Mouse (Mus musculus): Measurements from ENCODE around the gene Slc17a8.
"Not testable (repeated sequence)": the region's sequence is repeated elsewhere in the genome, so short reads cannot be mapped to it uniquely, and the experiment has no call there.

Gene Slc17a8

GRCm38 (mm10) chr10:89621129-89621528 is at the start of gene Slc17a8:
Gene Slc17a8 (minus strand): TSS chr10:89621253.
- no peak for DNase-seq (ENCODE audit: low spot score)

GRCm38 (mm10) chr10:89670371-89670770 is 49.3 kb upstream of the Slc17a8 start:
- DNase-seq (ENCODE audit: low spot score): not testable (repeated sequence)

- no peak for DNase-seq (ENCODE audit: low spot score)
These were observed 46.5 kb upstream of the Slc17a8 start for GRCm38 (mm10) chr10:89667571-89667970.

- no peak for DNase-seq (ENCODE audit: low spot score)
These were observed 44.6 kb upstream of the Slc17a8 start for GRCm38 (mm10) chr10:89665679-89666078.

- no peak for DNase-seq (ENCODE audit: low spot score)
These were observed 44.1 kb upstream of the Slc17a8 start for GRCm38 (mm10) chr10:89664977-89665645.

- no peak for DNase-seq (ENCODE audit: low spot score)
These were observed 35.3 kb upstream of the Slc17a8 start for GRCm38 (mm10) chr10:89656366-89656765.

GRCm38 (mm10) chr10:89652912-89653311 is 31.9 kb upstream of the Slc17a8 start:
- DNase-seq (ENCODE audit: low spot score): no peak

GRCm38 (mm10) chr10:89651691-89652090 is 30.6 kb upstream of the Slc17a8 start:
- no peak for DNase-seq (ENCODE audit: low spot score)

GRCm38 (mm10) chr10:89646918-89647317 is 25.9 kb upstream of the Slc17a8 start:
- DNase-seq (ENCODE audit: low spot score): no peak

GRCm38 (mm10) chr10:89637001-89637400 is 15.9 kb upstream of the Slc17a8 start:
- DNase-seq (ENCODE audit: low spot score): no peak

GRCm38 (mm10) chr10:89635018-89635417 is 14.0 kb upstream of the Slc17a8 start:
- peak; percentile 34 for DNase-seq (ENCODE audit: low spot score)

- DNase-seq (ENCODE audit: low spot score): no peak
These were observed 12.8 kb upstream of the Slc17a8 start for GRCm38 (mm10) chr10:89633736-89634426.

GRCm38 (mm10) chr10:89633121-89633520 is 12.1 kb upstream of the Slc17a8 start:
- no peak for DNase-seq (ENCODE audit: low spot score)

- no peak for DNase-seq (ENCODE audit: low spot score)
These were observed 10.8 kb upstream of the Slc17a8 start for GRCm38 (mm10) chr10:89631831-89632230.

- DNase-seq (ENCODE audit: low spot score): no peak
These were observed 9.5 kb upstream of the Slc17a8 start for GRCm38 (mm10) chr10:89630564-89630963.

- DNase-seq (ENCODE audit: low spot score): peak; percentile 76
These were observed 9.0 kb upstream of the Slc17a8 start for GRCm38 (mm10) chr10:89630052-89630451.

- no peak for DNase-seq (ENCODE audit: low spot score)
These were observed 5.7 kb upstream of the Slc17a8 start for GRCm38 (mm10) chr10:89626714-89627113.

- DNase-seq (ENCODE audit: low spot score): no peak
These were observed 3.1 kb upstream of the Slc17a8 start for GRCm38 (mm10) chr10:89624196-89624595.

- DNase-seq (ENCODE audit: low spot score): no peak
These were observed 21.7 kb downstream of the Slc17a8 start for GRCm38 (mm10) chr10:89599311-89599710.

- DNase-seq (ENCODE audit: low spot score): no peak
These were observed 23.8 kb downstream of the Slc17a8 start for GRCm38 (mm10) chr10:89597275-89597674.

- DNase-seq (ENCODE audit: low spot score): no peak
These were observed 25.1 kb downstream of the Slc17a8 start for GRCm38 (mm10) chr10:89595935-89596334.

GRCm38 (mm10) chr10:89595514-89595913 is 25.5 kb downstream of the Slc17a8 start:
- no peak for DNase-seq (ENCODE audit: low spot score)

- no peak for DNase-seq (ENCODE audit: low spot score)
These were observed 26.7 kb downstream of the Slc17a8 start for GRCm38 (mm10) chr10:89594309-89594708.

- DNase-seq (ENCODE audit: low spot score): no peak
These were observed 28.3 kb downstream of the Slc17a8 start for GRCm38 (mm10) chr10:89592797-89593196.

All from MN1 (cell line).